Mouse (Mus musculus) frontal cortex, postnatal 10 days (tissue): ENCODE results near the gene Nudc.

Experiments
- DNase-seq, 2 experiments: peaks; one replicate each; pipeline ENCODE4 v3.0.0; 2022; ENCODE audit warnings: low spot score in 2 of 2, mixed read lengths in 1 of 2

Gene Nudc

DNA sequence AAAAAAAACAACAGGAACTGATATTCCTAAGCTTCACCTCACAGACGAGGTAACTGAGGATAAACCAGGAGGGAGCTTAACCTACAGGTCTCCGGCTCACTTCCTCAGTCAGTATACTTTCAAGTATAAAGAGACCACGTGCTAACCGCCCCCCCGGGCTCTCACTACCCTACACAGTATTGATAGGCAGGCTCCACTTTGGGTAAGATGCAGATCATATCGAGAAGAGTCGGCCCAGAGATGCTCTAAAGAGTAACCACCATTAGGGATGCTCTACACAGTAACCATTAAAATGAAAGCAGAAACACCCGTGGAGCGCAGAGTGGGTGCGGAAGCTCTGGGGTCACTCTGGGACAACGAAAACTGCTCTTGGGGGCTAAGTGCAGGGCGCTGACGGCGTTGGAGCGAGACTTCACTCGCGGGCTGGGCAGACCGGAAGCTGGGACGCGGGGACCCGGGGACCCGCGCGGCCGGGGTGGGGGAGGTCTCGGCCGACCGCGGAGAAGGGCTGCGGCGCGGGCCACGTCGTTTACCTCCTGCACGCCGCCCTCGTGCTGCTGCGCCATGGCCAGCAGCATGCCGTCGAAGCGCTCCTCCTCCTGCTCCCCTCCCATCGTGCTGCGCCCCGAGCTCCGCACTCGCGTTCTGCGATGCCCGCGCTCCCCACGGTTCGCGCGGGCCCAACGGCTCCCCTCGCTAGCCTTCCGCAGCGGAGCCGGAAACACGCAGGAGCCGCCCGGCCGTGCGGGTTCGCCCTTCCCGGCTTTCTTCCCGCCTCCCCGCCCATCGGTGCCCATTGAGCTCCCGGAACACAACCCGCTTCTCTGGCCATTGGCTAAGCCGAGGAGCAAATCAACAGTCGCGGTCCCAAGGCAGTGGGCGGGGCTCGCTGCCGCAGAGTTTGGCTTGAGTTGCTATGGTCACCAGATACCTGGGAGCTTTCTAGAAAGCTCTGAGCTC, at the start of gene Nudc:
Gene Nudc (minus strand): TSS at position 725 of the 960 bp plus-strand sequence.
- peak; percentile 91 to 95 for DNase-seq

DNA sequence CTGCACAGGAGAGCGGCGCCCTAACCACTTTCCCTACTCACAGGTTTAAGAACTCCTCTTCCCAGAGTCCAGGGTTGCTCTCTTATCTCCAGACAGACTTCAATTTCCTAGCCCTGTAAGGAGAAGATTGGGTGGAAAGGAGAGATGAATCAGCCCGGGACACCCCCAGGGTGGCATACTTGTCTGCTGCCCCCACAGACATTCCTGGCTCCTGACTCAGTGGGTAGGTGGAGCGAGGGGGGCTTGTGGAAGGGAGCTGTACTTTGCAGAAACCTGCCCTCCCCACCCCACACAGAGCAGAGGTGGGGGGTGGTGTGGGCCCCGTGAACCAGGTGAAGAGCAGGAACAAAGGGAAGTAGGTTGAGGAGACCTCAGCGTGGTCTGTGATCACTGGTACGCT, 49.7 kb upstream of the Nudc start:
- DNase-seq: no peak

DNA sequence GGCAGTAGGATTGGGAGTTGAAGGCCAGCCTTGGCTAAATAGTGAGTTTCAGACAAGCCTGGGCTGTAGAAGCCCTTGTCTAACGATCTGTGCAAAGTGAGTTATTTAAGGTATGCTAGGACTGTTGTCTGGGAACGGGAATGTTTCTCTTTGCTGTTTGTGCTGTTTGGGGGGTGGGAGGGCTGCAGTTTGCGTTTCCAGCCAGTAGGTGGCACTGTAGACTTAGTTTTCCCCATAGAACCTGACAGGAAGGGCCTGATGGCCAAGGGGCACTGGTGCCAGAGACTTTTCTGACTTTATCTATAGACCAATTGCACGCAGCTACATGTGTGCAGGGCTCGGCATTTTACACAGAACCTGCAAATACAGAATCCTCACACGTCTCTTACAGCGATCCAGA, 46.8 kb upstream of the Nudc start:
- DNase-seq: peak in 1 of 2 experiments; percentile 55

DNA sequence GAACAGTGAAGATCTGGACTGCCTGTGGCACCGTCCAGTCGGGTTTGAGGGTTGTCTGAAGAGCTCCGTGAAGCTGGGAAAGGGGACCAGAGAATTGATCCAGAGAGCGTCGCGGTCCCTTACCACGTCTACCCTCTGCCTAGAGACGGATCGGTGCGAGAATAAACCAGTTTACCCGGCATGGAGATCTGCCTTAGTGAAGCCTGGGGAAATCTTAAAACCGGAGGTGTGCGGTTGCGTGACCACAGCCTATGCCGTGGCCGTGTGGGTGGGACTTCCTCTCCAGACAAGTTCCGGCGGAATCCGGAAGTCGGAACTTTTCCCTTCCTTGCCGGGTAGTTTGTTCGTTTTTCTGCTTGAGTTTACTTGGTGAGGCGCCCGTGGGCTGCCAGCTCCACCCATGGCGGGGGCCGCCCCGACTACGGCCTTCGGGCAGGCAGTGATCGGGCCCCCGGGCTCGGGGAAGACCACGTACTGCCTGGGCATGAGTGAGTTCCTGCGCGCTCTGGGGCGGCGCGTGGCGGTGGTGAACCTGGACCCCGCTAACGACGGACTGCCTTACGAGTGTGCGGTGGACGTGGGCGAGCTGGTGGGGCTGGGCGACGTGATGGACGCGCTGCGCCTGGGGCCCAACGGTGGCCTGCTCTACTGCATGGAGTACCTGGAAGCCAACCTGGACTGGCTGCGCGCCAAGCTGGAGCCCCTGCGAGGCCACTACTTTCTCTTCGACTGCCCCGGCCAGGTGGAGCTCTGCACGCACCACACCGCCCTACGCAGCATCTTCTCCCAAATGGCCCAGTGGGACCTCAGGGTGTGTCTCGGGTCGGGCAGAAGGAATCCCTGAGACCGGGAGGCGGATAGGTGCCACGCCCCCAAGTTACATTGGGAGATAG, 38.5 kb upstream of the Nudc start, which contains the start of gene Gpn2:
Gene Gpn2 (plus strand): TSS at position 304 of the 893 bp plus-strand sequence.
- DNase-seq: peak; percentile 69 to 78

DNA sequence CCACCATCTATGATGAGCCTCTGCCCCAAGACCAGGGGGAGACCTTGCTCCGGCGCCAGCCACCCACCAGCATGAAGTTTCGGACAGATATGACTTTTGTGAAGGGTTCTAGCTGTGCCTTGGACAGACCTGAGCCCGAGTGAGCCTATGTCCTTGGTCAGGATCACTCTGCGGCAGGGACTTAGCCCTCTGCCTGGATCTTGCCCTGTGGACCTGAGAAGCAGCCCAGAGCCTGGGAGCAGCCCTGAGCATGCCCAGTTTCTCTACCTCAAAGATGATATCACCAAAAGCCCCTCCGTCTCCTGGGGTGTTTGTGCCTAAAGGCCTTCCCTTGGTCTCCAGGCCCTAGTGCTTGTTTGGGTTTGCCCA, 37.9 kb upstream of the Nudc start:
- DNase-seq: no peak

DNA sequence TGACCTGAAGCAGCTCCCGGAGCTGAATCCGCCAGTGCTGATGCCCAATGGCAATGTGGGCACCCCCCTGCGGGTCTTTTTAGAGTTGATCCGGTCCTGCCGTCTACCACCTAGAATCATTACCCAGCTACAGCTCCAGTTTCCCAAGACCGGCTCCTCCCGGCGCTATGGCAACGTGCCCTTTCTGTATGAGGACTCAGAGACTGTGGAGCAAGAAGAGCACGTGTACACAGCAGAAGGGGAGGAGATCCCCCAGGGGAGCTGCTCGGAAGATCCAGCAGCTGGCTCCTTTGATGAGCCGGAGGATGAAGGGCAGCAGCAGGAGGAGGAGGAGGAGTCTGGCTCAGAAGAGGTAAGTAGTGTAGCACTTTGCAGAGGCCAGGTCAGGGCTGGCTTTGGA, 32.2 kb upstream of the Nudc start:
- no peak for DNase-seq

DNA sequence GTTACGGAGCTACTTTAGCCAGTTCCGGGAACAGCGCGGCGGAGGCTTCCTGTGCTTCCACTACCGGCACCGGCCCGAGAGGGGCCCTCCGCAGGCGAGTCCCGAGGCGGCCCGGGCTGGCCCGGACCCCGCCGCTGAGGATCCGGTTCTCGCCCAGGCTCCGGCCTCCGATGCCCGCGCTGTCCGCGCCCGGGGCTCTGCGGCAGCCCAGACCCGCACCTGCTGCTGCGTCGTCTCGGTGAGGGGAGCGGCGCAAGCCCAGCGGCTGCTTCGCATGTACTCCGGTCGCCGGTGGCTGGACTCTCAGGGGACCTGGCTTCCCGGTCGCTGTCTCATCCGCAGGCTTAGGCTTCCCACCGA, 29.0 kb upstream of the Nudc start:
- no peak for DNase-seq

DNA sequence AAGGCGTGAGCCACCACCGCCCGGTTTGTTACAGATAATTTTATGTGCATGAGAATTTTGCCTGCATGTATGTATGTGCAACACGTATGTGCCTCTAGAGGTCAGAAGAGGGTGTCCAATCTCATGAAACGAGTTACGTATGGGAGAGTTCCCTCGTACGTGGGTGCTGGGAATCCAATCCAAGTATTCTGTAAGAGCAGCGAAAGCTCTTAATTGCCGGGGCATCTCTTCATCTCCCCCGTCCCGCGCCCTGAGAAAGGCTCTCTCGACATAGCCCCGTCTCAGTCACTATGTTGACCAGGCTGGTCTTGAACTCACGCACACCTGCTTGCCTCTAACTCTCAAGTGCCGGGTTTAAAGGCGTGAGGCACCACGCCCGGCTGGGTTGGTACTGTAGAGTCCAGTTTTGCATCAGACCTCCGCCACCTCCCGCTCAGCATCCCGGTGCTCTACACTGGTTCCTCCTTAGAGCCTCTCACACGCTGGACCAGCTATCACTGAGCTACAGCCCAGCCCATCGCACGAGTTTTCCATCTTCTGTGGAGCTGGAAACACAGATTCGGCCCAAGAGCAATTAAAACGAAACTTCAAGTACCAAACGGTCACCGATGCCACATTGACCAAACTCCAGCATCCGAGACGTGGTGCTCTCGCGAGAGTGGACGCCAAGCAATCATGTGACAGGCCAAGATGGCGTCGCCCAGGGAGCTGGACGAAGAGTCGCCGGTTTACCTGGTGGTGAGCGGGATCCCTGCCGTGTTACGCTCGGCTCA, 28.5 kb upstream of the Nudc start, which contains the start of gene Gpatch3:
Gene Gpatch3 (plus strand): TSS at position 676 of the 773 bp plus-strand sequence.
- DNase-seq: peak; percentile 83 to 90

DNA sequence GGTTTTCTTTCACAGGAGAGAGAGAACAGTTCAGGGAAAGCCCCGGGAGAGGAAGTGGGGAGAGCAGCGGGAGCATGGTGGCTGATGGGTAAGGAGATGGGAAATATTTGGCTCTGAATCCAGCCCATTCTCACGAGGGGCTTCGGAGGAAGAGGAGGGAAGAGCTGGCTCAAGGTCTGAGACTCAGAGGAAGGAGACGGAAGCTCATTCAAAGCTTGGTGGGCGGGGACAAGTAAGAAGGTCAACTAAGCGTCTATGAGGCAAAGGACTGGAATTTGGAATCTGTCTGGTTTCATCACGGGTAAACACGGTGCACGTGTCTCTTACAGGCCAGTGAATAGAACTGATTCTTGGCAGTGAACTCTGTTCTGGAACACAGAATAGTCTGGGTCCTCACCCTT, 24.3 kb upstream of the Nudc start:
- DNase-seq: no peak

DNA sequence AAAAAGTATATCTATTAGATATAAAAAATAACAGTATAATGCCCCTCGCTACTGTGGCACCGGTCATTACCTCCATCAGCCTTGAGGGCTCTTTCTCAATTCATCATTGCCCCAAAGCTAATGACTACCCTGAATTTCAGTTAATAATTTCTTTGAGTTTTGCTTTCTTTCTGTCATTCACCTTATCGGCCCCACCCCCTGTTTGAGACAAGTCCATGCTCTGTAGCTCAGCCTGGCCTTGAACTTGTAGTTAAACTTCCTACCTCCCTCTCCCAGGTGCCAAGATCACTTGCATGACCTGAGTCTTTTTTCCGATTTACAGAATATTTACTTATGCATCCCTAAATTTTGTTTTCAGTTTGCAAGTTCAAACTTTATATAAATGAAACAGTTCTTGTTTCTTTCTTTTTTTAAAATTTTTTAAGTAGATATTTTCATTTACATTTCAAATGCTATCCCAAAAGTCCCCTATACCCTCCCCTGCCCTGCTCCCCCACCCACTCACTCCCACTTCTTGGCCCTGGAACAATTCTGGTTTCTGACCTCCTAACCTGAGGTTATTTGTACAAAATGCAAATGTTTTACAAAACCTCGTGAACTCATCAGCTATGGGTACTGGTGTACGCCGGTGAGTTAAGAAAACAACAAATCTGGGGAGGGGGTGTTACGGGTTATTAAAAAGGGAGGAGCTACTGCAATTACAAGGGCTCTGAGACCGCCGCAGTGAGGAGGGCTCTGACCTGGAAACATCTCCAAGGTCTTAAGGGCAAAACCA, 23.7 kb upstream of the Nudc start:
- DNase-seq: no peak

DNA sequence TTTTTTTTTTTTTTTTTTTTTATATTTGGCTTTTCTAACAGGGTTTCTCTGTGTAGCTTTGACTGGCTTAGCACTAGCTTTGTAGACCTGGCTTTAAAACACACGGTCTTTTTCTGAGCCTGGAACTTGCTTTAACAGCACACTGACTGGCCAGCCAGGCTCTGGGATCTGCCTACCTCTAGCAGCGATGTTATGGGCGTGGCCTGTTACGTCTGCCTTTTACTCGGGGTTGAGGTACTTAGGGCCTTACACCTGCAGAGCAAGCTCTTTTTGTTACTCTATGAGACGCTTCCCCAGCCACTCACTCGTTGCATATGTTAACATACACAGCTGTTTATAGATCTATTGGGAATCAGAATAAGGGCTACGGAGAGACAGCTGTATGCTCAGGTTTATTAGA, 21.5 kb upstream of the Nudc start:
- DNase-seq: no peak

DNA sequence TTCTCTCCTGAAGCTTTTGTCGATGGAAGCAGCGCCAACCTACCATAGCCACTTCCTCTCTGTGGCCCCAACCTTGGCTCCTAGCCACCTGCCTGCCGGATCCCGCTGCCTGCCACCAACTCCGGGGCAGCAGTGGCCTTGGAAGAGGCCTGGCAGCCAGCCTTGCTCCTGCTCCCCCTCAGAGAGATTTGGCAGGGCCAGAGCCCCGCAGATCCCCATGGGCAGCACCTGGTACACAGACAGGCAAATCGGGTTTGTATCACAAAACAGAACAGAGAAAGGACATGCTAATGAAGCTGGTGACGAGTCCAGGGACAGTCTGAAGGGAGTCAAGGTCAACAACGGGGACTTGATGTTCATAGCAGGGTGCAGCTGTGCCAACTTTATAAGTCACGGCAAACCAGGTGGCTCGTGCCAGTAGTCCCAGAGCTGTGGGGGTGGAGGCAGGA, 17.4 kb upstream of the Nudc start:
- DNase-seq: no peak

DNA sequence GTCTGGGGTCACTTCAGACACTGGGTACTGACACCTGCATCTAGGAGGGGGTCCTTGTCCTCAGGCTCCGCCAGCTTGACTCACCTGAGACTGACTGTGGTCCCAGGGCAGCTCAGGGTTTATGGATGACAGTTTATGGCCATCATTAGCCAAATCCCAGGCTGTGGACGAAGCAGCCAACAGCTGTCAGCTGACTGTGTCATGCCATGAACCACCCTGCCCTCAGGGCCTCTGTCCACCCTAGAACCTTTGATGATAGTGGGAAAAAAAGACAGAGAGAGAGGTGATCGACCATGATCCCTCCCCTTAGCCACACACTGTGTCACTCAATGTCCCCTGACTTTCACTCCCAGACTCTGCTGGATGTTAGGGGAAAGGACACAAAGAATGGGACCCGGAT, 15.8 kb upstream of the Nudc start:
- no peak for DNase-seq

DNA sequence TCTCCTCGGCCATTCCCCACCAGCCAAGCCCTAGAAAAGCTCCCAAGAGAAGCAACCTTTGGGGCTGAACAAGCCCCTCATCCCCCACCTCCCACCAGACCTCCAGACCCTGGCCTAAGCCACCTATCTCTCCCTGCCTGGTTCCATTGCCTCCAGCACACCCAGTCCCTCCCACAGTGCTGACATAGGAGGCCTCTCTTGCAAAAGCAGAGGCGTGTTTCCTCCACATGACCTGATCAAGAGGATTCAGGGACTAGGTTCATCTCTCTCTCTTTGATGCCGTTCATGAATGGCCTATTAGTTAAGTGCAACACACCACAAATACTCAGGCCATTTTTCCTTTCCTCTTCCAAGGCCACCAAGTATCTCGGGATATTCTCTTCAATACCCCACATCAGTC, 14.1 kb upstream of the Nudc start:
- no peak for DNase-seq

DNA sequence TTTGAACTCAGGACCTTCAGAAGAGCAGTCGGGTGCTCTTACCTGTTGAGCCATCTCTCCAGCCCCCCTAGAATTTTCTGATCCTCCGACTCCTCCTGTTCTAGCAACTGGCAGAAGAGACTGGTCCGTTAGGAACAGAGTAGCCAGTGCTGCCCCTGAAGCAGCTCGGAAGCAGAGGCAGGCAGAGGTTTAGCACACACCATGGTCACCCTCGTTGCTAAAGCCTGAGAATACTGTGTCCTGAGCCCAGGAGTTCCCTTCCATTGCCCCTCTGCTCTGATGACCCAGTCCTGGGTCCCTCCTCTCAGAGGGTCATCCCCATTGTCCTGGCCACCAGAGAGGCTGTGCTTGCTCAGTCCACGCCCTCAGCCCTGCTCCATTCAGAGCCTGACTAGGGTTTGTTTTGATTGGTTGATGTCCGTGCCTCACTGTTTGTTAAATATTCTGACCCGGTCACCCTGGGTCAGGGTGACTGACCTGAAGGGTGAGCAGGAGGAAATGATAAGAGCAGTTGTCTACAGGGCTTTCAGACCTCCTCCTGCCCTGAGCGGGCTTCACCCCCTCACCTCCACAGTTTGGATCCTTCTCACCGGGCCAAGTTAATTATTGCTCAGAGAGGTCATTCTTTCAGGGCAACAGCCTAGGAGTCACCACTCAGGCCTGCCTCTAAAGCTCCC, 11.4 kb upstream of the Nudc start:
- no peak for DNase-seq

DNA sequence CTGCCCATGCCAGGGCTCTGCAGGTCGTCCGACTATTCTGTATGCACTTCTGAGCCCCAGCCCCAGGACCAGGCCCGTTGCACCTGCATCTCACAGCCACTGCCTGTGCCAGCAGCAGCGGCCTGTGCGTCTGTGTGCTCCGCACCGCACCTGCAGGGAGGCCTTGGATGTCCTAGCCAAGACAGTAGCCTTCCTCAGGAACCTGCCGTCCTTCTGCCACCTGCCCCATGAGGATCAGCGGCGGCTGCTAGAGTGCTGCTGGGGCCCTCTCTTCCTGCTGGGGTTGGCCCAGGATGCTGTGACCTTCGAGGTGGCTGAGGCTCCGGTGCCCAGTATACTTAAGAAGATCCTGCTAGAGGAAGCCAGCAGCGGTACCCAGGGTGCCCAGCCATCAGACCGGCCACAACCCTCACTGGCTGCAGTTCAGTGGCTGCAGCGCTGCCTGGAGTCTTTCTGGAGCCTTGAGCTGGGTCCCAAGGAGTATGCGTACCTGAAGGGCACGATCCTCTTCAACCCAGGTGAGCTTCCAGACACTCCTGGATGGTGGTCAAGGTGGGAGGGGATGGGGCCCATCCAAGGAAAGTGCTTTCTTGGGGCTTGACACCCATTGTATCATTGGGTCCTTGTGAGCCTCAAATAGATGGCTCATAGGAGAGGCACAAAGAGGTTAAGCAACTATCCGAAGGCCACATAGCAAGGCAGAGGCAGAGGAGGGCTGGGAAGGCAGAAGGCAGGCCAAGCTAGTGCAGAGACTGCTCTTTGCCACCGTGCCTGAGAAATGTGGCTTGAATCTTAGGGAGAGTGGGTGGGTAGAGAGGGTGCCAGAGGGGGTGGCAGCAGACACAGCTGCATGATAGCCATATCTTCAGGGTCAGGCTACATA, 7.9 kb upstream of the Nudc start:
- no peak for DNase-seq

DNA sequence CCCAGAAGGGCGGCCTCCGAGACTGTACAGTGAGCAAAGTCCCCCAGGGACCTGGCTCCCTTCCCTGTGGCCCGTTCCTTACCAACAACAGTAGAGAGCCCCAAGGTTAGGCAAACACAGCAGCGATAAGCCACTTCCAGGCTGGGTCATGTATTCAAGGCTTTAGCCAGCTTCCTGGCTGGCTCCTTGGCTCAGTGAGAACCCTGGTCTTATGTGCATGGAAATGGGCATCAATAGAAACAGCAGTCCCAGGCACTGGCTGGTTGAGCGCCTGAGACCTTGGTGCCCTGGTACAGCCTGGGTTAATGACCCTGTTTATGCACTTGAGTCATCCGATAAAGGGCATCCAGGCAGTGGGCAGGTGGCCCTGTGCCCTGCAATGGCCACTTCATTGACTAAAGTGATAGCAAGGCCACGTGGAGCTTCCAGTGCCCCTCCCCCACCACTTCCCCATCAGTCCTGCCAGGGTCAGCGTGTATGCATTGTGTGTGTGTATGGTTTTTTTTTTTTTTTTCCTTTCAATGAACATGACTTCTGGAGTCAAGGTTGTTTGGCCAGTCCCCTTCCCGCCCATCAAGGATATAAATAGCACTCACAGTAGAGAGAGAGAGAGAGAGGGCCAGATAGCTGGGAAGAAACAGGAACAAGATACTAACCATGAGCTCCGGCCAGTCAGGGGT, 7.1 kb upstream of the Nudc start, which contains the start of gene Nr0b2:
Gene Nr0b2 (plus strand): TSS at position 609 of the 680 bp plus-strand sequence.
- no peak for DNase-seq

DNA sequence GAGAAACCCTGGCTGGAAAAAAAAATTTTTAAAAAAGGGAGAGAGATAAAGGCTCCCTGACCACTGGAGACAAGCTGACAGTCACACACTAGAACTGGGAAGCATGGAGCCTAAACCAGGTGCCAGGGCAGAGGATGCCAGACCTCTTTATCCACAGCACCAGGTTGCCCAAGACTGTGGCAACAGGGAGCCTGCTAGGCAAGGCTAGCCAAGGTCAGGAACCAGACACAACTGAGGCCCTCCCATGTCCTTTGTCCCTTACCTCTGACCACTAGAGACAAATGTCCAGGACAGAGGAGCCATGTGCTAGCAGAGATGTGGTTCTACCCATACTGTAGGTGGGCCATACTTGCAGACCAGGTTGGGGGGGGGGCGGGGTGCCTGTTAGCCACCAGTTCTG, 6.2 kb upstream of the Nudc start:
- DNase-seq: no peak

DNA sequence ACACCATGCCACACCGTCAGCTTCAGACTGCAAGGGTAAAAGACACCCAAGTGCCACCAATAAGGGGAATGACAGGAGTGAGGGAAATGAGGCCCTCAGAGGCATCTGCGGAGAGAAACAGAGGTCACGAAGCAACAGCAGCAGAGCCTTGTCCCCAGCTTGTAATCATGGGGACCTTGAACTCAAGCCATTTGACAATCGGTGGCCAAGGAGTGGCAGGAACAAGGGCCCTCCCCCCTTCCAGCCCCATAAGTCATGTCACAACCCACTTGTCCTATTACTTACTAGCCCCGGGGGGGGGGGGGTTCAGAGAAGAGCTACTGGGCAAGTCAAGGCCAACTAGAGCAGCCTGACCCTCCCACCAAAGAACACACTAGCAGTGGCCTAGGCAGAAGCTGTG, 9.1 kb downstream of the Nudc start:
- no peak for DNase-seq
